Mouse (Mus musculus) embryonic facial prominence, embryonic 12.5 days (tissue): ENCODE data around the gene Rbm6. TPM values are rescaled to one million over a fixed set of nuclear protein-coding genes. Genes with fewer than 3 reads are reported as not detected.

ENCODE experiments used
- ATAC-seq: fragments of 200-750 bp; cut with Nextera tagmentation; 2 replicates; pipeline ENCODE4 v1.8.0; 2017; ENCODE audit not compliant: insufficient number of reproducible peaks, insufficient read depth, low FRiP score, low TSS enrichment
- H3K27ac ChIP-seq: fragments of 300-500 bp; sonication (generic); 2 replicates; pipeline ENCODE4 v1.5.1; 2016; ENCODE audit warnings: mild to moderate bottlenecking
- H3K27me3 ChIP-seq: fragments of 300-500 bp; sonication (generic); 2 replicates; pipeline ENCODE4 v1.6.1; 2016; ENCODE audit warnings: mild to moderate bottlenecking, moderate library complexity
- H3K36me3 ChIP-seq: fragments of 300-500 bp; sonication (generic); 2 replicates; pipeline ENCODE4 v1.6.1; 2016; ENCODE audit warnings: mild to moderate bottlenecking
- H3K4me1 ChIP-seq: fragments of 300-500 bp; sonication (generic); 2 replicates; pipeline ENCODE4 v1.6.1; 2016
- H3K4me2 ChIP-seq: fragments of 300-500 bp; sonication (generic); replicated peaks from 2 replicates; pipeline ENCODE4 v1.6.1; 2016; ENCODE audit warnings: mild to moderate bottlenecking, moderate library complexity
- H3K4me3 ChIP-seq: fragments of 300-500 bp; sonication (generic); 2 replicates; pipeline ENCODE4 v1.5.1; 2016; ENCODE audit warnings: mild to moderate bottlenecking
- H3K9ac ChIP-seq: fragments of 300-500 bp; sonication (generic); 2 replicates; pipeline ENCODE4 v1.6.1; 2016; ENCODE audit warnings: mild to moderate bottlenecking, moderate library complexity
- H3K9me3 ChIP-seq: fragments of 300-500 bp; sonication (generic); 2 replicates; pipeline ENCODE4 v1.6.1; 2016; ENCODE audit warnings: mild to moderate bottlenecking, moderate library complexity
- WGBS: fragments of 180-500 bp; shearing (Covaris S2); methylation state at CpG from one replicate; pipeline ENCODE4 v1.1.7; 2016; 5-methylcytosine and 5-hydroxymethylcytosine counted together
- polyA plus RNA-seq: library from polyadenylated mRNA; unstranded; fragments of >200 nt; fragmentation: Nextera tagmentation; extraction: Ambion mirVana; gene quantifications from 2 replicates; pipeline ENCODE4 v1.2.1, GENCODE M21; 2016

Gene Rbm6
- polyA plus RNA-seq, 1 experiment from 2014 or later = 110 TPM

DNA sequence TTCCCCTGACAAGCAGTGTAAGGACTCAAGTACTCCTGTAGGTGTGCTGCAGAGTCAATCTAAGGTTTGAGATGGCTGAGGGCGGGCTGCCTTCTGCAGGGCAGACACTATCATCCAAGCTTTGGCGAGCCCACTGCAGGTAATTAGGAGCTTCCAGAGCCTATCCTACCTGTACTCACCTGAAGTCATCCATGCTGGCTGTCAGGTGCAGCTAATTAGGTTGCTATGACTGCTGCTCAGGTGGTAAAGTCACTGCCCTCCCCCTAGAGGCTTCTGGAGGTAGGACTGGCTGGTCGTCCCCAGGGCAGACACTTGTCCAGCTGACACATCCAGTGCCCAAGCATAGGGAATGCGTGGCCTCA is 134.2 kb downstream of the Rbm6 start:
- Histone ChIP-seq H3K9ac (no peak overlapping the region), H3K4me2 (no peak overlapping the region), H3K9me3 (no peaks in the 10 kb centered on the region), H3K27ac (peak overlapping the region; percentile 66; the same call in 1 of the 2 replicates), H3K36me3 (peaks cover 52% of the 10 kb centered on the region), H3K4me1 (peaks cover 35% of the 10 kb centered on the region), H3K27me3 (no peaks in the 10 kb centered on the region), H3K4me3 (no peak overlapping the region)
- whole genome bisulfite sequencing = 49% methylated on average over 4 of the region's 4 CpGs
- no peak for ATAC-seq

DNA sequence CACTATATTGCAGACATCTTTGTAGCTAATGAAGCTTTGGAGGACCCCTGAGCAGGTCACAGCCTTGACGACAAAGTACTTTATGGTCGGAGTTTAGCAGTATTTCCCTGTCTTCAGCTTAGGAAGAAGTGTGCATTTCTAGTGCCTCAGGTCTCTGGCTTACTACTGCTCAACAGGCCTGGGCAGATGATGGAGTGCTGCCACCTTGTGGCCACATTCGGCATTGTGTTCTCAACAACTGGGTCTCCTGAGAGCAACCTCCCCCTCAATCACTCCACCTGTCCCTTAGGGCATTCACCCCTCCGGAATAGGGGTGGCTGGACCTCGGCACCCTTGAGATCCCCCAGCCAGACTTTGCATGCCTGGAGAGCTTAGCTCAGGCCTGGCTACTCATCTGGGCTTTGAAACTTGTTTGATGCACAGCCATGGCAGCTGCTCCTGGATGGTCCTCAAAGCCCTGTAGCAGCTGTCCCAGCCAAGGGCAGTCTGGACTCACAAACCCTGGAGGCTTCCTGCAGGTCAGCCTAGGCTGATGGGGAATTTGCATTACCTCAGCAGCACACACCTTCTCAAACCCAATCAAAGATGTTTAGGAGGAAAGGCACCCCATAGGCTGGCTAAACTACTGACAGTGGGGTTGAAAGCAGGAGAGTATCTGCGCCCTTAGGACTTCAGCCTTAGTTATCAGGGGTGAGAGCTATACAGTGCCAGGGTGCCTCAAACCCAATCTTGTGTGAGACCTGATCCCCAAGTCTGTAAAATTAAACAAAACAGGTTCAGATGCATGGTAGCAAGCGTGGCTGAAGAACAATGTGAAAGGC is 134.8 kb downstream of the Rbm6 start:
- Histone ChIP-seq H3K4me1 (peaks cover 35% of the 10 kb centered on the region), H3K9me3 (no peaks in the 10 kb centered on the region), H3K4me3 (no peak overlapping the region), H3K27ac (peak overlapping the region; percentile 66), H3K27me3 (no peaks in the 10 kb centered on the region), H3K9ac (no peak overlapping the region), H3K4me2 (no peak overlapping the region), H3K36me3 (peaks cover 46% of the 10 kb centered on the region)
- ATAC-seq = peak; percentile 29
- WGBS = 20% methylated on average over 7 of the region's 7 CpGs

DNA sequence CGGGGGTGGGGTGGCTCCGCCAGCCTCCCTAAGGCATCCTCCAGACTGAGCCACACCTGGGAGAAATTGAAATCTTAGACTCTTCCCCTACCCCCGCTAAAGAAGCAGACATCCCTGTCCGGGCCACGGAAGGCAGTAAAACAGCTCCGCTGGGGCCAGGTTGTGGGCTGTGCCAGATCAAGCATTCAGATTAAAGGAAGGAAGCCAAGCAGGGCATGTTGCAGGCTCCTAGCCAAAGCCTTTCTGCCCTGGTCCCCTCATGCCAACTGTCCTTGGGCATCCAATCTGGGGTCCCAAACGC is 136.9 kb downstream of the Rbm6 start:
- Histone ChIP-seq H3K4me2 (peak overlapping the region; percentile 48), H3K27me3 (no peaks in the 10 kb centered on the region), H3K9ac (no peak overlapping the region; the same call in none of the 2 replicates), H3K36me3 (peaks cover 25% of the 10 kb centered on the region), H3K27ac (peak overlapping the region; percentile 96), H3K4me3 (peak overlapping the region; percentile 13; the same call in 1 of the 2 replicates), H3K9me3 (no peaks in the 10 kb centered on the region), H3K4me1 (peaks cover 37% of the 10 kb centered on the region)
- ATAC-seq = peak; percentile 49
- 0% methylated on average over 7 of the region's 7 CpGs for WGBS

DNA sequence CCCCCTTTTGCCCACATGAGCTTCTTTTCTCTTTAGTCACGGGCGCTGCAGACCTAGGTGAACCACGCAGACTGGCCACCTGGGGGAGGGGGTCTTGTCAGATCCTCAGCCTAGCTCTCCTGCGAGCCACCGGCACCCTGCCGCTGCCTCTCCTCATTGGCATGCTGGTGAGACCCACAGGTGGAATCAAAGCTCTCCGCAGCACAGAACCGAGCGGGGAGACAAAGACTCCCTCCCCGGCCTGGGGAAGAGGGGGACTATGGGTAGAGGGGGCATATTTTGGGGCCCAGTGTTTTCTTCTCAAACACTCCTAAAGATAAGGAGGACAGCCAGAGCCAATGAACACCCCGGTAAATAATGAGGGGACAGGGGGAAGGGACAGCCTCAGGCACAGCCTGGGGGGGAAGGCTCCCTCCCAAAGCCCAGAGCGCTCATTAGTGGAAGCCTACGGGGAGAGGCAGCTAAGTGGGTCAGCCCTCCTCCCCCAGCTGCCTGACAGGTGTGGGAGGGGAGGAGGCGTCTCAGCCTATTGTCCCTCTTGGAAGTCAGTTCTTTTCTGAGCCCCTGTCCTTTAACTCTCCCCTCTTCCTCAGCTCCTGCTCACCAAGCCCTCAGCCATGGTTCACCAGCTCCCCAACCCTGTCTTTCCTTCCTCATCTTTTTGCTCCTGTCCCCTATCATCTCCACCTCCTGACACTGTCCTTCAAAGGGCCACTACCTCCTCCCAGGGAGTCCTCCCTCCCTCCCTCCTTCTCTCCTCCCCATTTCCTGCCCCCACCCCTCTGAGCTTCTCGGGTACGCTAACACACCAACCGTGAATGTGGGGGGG is 137.5 kb downstream of the Rbm6 start:
- H3K4me2 ChIP-seq = peak overlapping the region; percentile 48
- H3K36me3 ChIP-seq = peaks cover 20% of the 10 kb centered on the region
- WGBS = 2% methylated on average over 17 of the region's 17 CpGs
- no peaks in the 10 kb centered on the region for H3K27me3 ChIP-seq
- peak overlapping the region; percentile 28 for H3K9ac ChIP-seq
- H3K4me1 ChIP-seq = peaks cover 43% of the 10 kb centered on the region
- ATAC-seq = peak; percentile 8
- H3K27ac ChIP-seq = peak overlapping the region; percentile 96
- peak overlapping the region; percentile 13; the same call in 1 of the 2 replicates for H3K4me3 ChIP-seq
- H3K9me3 ChIP-seq = no peaks in the 10 kb centered on the region

DNA sequence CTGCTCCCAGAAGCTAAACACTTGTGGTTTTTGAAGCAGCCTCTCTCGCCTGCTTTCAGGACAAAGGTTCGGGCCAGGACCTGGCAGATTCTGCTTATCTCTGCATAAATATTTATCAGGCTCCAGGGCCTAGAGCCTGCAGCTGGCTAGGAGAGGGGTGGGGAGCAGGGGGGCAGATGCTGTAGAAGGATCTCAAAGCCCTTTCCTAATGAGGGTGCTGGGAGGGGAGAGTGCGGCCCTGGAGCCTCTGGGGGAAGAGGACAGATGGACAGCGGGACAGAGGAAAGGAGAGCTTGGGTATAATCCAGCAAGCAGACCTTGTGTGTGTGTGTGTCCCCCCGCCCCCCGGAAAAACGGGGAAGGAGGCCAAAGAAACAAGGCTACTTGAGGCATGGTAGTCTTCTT is 138.5 kb downstream of the Rbm6 start:
- WGBS = 26% methylated on average over 7 of the region's 7 CpGs
- no peak overlapping the region for H3K9ac ChIP-seq

DNA sequence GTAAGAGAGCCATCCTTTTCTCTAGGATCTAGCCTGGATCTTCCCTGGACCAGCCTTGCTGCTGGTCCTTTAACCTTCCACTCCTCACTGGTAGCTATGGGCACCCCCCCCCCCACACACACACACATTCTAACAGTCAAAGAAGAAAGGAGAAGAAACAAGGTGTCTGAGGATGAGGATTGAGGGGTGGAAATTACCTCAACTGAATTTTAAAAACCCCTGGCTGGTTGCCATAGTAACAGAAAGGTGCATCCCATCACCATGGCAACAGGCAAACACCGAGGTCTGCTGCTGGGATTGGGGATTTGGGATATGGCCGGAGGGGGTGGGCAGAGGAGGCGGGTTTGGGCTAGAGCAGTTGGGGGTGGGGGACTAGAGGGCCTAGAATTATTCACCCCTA is 143.3 kb downstream of the Rbm6 start:
- Histone ChIP-seq H3K27me3 (no peaks in the 10 kb centered on the region), H3K4me3 (no peak overlapping the region), H3K36me3 (no peaks in the 10 kb centered on the region), H3K9ac (no peak overlapping the region), H3K9me3 (no peaks in the 10 kb centered on the region), H3K4me1 (peaks cover 51% of the 10 kb centered on the region), H3K4me2 (no peak overlapping the region), H3K27ac (no peak overlapping the region)
- ATAC-seq = no peak
- WGBS = 15% methylated on average over 3 of the region's 3 CpGs

More for the DNA sequence above, 138.5 kb downstream of the Rbm6 start:
- Histone ChIP-seq H3K27ac (peak overlapping the region; percentile 96), H3K4me1 (peaks cover 53% of the 10 kb centered on the region), H3K27me3 (no peaks in the 10 kb centered on the region), H3K4me2 (peak overlapping the region; percentile 48; the same call in 1 of the 2 replicates), H3K36me3 (peaks cover 11% of the 10 kb centered on the region), H3K9me3 (no peaks in the 10 kb centered on the region), H3K4me3 (no peak overlapping the region)
- ATAC-seq = no peak

GRCm38 (mm10) chr9:107728919-107729670 is 143.9 kb downstream of the Rbm6 start:
- Histone ChIP-seq H3K9ac (no peak overlapping the region), H3K4me3 (no peak overlapping the region), H3K4me2 (no peak overlapping the region), H3K27ac (no peak overlapping the region), H3K36me3 (no peaks in the 10 kb centered on the region), H3K4me1 (peaks cover 51% of the 10 kb centered on the region), H3K27me3 (no peaks in the 10 kb centered on the region), H3K9me3 (no peaks in the 10 kb centered on the region)
- 63% methylated on average over 6 of the region's 6 CpGs for WGBS
- no peak for ATAC-seq

GRCm38 (mm10) chr9:107727041-107727440 is 146.0 kb downstream of the Rbm6 start:
- no peaks in the 10 kb centered on the region for H3K9me3 ChIP-seq
- H3K4me3 ChIP-seq = no peak overlapping the region
- WGBS = 39% methylated on average over 3 of the region's 3 CpGs
- no peak overlapping the region for H3K9ac ChIP-seq
- no peak overlapping the region for H3K4me2 ChIP-seq
- no peaks in the 10 kb centered on the region for H3K36me3 ChIP-seq
- peak overlapping the region; percentile 43; the same call in 1 of the 2 replicates for H3K27ac ChIP-seq
- H3K4me1 ChIP-seq = peaks cover 68% of the 10 kb centered on the region
- ATAC-seq = no peak
- no peaks in the 10 kb centered on the region for H3K27me3 ChIP-seq

DNA sequence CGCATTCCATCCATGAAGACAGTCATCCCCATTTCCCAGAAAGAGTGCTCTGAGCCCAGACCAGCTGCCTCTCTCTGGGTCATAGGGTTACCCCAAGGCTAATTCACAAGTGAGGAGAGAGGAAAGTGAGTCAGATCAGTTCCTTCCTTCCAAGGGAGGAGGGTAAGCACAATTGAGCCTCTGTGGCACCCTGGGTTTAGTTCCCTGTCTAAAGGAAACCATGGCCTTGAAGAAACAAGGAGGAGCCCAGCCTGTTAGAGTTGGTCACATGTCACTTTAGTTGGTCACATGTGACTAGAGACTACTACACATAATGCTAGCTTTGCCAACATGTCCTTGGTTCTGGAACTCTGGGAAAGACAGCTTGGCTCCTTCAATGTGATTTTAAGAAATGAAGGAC is 148.2 kb downstream of the Rbm6 start:
- Histone ChIP-seq H3K9ac (no peak overlapping the region), H3K27ac (peak overlapping the region; percentile 80), H3K9me3 (no peaks in the 10 kb centered on the region), H3K4me3 (no peak overlapping the region), H3K27me3 (no peaks in the 10 kb centered on the region), H3K36me3 (no peaks in the 10 kb centered on the region), H3K4me2 (no peak overlapping the region), H3K4me1 (peaks cover 56% of the 10 kb centered on the region)
- 84% methylated on average over 1 of the region's 1 CpGs for WGBS
- no peak for ATAC-seq

GRCm38 (mm10) chr9:107723794-107724531 is 149.1 kb downstream of the Rbm6 start:
- H3K4me3 ChIP-seq = no peak overlapping the region
- ATAC-seq = peak; percentile 49; the same call in 1 of the 2 replicates
- H3K36me3 ChIP-seq = no peaks in the 10 kb centered on the region
- H3K4me1 ChIP-seq = peaks cover 47% of the 10 kb centered on the region
- peak overlapping the region; percentile 38 for H3K4me2 ChIP-seq
- peak overlapping the region; percentile 80 for H3K27ac ChIP-seq
- WGBS = 3% methylated on average over 11 of the region's 11 CpGs
- no peaks in the 10 kb centered on the region for H3K9me3 ChIP-seq
- no peaks in the 10 kb centered on the region for H3K27me3 ChIP-seq
- H3K9ac ChIP-seq = 0 out of 2 replicates have a peak overlapping the region, but pooled peaks have one; percentile 39
